Mouse (Mus musculus) CD4-positive, CD25-positive, alpha-beta regulatory T cell, adult 4 months (primary cell): Measurements from ENCODE around the gene Synpo2l. TPM values are rescaled to one million over a fixed set of nuclear protein-coding genes. Genes with fewer than 3 reads are reported as not detected.
"Not testable (repeated sequence)": the region's sequence is repeated elsewhere in the genome, so short reads cannot be mapped to it uniquely, and the experiment has no call there.

Source experiments
- ATAC-seq: one replicate; pipeline ENCODE4 v1.8.0; 2017
- polyA plus RNA-seq, 2 experiments: library from polyadenylated mRNA; unstranded; fragments of 100-300 nt; shearing (Covaris generic); gene quantifications; one replicate each; pipeline ENCODE4 v1.2.1; 2017

Gene Synpo2l
- polyA plus RNA-seq, result not detected

GRCm38 (mm10) chr14:20668154-20668810 lies at the start of gene Synpo2l:
TSS of gene Synpo2l (minus strand) at chr14:20668354.
- ATAC-seq, result no peak

GRCm38 (mm10) chr14:20713832-20714231 lies 45.7 kb upstream of the Synpo2l start:
- no peak for ATAC-seq

DNA sequence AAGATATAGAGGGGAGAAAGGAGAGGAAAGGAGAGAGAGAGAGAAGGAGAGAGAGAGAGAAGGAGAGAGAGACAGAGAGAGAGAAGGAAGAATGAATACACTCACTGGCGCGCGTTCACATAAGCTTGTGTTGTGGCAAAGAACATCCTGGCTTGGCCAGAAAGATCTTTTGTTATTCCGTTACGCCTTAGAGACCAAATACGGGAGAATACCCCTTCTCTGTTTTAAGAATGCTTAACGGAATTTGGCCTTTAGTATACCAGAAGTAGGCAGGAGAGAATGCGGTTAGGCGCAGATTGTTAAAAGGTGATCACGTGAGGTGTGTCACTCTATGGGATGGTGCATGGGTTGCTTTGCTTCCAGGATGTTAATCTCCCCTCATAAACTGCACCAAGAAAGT lies 40.1 kb upstream of the Synpo2l start:
- peak; percentile 62 for ATAC-seq

DNA sequence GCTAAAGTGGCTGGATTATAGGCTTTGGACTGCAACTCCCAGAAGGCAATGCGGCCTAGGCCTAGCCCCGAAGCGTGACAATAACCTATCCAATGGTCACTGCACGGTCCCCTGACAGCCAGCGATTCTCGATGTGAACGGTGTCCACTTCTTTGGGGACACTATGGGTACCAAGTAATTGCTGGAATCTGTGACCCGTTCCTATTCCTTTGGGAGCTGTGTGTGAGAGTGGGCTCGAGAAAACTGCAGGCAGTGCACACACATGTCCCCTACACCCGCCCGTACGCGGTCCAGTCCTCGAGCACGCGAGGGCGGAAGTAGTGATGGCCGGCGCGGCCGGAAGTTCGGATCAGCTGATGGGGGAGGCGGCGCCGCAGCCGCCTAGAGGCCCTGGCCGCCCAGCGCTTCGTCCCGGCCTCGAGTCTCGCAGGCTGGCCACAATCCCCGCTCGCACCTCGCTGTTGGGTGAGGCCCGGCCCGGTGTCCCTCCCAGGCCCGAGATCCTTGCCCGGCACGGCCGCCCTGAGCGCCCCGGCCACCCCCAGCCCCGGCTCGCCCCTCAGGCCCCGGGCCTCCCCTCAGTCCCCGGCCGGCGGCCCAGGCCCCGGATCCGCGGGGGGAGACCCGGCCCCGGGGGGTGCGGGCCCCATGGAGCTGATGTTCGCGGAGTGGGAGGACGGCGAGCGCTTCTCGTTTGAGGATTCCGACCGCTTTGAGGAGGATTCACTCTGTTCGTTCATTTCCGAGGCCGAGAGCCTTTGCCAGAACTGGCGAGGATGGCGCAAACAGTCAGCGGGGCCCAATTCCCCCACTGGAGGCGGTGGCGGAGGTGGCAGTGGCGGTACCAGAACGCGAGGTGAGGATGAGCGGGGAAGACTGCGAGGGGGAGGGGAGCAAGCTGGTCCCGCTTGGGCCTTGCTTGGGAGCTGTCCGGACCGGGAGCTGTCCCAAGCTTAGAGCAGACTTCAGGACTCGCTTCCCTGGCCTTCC lies 39.3 kb upstream of the Synpo2l start, which contains the start of gene Zswim8:
Gene Zswim8 (plus strand): TSS at position 352 of the 990 bp plus-strand sequence.
- ATAC-seq, result peak; percentile 62

- not testable (repeated sequence) for ATAC-seq
Measured at GRCm38 (mm10) chr14:20703461-20703860, 35.3 kb upstream of the Synpo2l start.

GRCm38 (mm10) chr14:20702741-20703381 lies 34.7 kb upstream of the Synpo2l start, which contains the start of gene Chchd1:
TSS of gene Chchd1 (plus strand) at chr14:20703006.
- peak; percentile 69 for ATAC-seq

GRCm38 (mm10) chr14:20702096-20702740 lies 34.1 kb upstream of the Synpo2l start:
- ATAC-seq, result peak; percentile 20

DNA sequence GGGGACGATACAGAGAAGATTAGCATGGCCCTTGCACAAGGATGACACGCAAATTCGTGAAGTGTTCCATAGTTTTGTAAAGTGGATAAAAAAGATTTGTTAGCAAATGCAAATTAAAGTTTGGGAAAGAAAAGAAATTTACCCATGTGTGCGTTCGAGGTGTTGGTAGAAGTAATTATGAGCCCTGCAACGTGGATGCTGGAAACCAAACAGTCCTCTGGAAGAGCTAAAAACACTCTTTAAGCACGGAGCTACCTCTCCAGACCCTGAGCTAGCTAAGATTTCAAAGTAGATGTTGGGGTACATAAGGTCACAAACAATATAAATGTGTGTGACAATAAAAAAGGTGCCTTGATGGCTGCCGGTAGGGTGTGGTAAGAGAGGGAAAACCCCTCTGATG lies 33.4 kb upstream of the Synpo2l start:
- no peak for ATAC-seq

DNA sequence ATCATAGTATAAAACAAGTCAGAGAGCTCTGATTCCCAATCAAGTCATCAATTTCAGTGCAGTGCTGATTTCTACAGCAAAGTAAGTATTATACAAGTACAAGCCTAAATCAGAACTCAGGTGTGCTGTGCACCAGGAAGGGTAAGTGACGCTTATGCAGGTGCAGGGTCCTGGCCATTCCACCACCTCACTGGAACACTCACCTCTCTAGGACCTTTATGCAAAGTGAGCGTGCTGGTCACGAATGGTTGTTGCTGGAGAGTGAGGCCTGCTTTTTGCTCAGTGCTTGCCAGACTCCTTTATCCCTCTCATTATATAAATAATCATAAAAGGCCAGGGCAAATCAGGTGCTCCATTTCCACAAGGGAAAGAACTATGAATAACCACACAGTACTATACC lies 32.2 kb upstream of the Synpo2l start:
- no peak for ATAC-seq

DNA sequence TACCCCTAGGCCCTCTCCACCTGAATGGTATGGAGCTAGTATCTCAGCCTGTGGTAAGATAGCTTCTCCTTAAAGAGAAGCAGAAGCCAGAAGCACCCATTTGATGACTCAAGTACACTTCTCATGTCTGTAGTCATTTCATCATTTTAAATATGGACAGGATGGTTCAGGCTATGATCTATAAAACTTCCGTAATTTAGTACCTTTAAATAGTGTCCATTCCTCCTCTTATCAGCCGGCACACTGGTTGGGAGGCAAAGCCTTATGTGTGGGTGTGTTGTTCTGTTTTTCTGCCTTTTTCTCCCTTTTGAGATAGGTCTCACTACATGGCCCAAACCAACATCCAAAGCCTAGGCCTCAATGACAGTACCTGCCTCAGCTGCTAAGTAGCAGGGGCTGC lies 30.4 kb upstream of the Synpo2l start:
- no peak for ATAC-seq

GRCm38 (mm10) chr14:20696986-20697385 lies 28.8 kb upstream of the Synpo2l start:
- ATAC-seq, result no peak

- ATAC-seq, result no peak
Measured at GRCm38 (mm10) chr14:20695761-20696520, 27.8 kb upstream of the Synpo2l start.

DNA sequence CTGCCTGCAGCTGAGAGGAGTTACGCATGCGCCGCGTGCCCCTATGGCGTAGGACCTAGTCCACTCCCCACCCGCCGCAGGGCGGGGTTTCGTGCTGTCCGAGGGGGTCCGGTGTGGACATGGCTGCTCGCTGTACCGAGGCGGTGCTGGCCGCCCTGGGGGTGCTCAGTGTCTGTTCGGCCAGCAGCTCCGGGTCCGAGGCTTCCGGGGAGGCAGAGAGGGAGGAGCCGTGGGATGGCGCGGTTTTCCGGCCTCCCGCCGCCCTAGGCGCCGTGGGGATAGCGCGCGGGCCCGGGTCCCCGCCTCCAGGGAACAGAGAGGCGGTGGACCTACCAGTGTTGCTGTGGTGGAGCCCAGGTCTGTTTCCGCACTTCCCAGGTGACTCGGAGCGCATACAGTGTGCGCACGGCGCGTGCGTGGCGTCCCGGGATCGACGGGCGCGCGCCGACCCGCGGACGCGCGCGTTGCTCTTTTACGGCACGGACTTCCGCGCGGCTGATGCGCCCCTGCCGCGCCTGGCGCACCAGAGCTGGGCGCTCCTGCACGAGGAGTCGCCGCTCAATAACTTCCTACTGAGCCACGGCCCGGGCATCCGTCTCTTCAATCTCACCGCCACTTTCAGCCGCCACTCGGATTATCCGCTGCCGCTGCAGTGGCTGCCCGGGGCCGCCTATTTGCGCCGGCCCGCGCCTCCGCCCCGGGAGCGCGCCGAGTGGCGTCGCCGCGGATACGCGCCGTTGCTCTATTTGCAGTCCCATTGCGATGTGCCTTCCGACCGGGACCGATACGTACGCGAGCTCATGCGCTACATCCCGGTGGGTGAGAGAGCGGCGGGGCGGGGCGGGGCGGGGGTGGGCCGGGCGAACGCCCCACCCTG lies 27.0 kb upstream of the Synpo2l start, which contains the start of gene Fut11:
Gene Fut11 (plus strand): TSS at position 85 of the 877 bp plus-strand sequence.
- ATAC-seq, result peak; percentile 87

- no peak for ATAC-seq
Measured at GRCm38 (mm10) chr14:20694185-20694883, 26.2 kb upstream of the Synpo2l start.

GRCm38 (mm10) chr14:20693589-20694101 lies 25.5 kb upstream of the Synpo2l start:
- no peak for ATAC-seq

- no peak for ATAC-seq
Measured at GRCm38 (mm10) chr14:20691772-20692171, 23.6 kb upstream of the Synpo2l start.

GRCm38 (mm10) chr14:20689009-20689408 lies 20.9 kb upstream of the Synpo2l start:
- ATAC-seq, result peak; percentile 59

GRCm38 (mm10) chr14:20686576-20686975 lies 18.4 kb upstream of the Synpo2l start:
- ATAC-seq, result no peak

- peak; percentile 99 for ATAC-seq
Measured at GRCm38 (mm10) chr14:20682498-20682897, 14.3 kb upstream of the Synpo2l start.

GRCm38 (mm10) chr14:20681742-20682141 lies 13.6 kb upstream of the Synpo2l start:
- ATAC-seq, result no peak
